Mouse (Mus musculus) stomach, postnatal 0 days (tissue): ENCODE data around the gene Klhl11. TPM values are rescaled to one million over a fixed set of nuclear protein-coding genes. Genes with fewer than 3 reads are reported as not detected.

Source experiments
- ATAC-seq: fragments of 200-750 bp; cut with Nextera tagmentation; 2 replicates; pipeline ENCODE4 v1.8.0; 2017; ENCODE audit not compliant: low FRiP score, low TSS enrichment
- DNase-seq: peaks from one replicate; pipeline ENCODE4 v3.0.0-alpha.2; 2016; ENCODE audit warnings: low spot score
- H3K27ac ChIP-seq: fragments of 300-500 bp; sonication (generic); replicated peaks from 2 replicates; pipeline ENCODE4 v1.5.1; 2014; ENCODE audit warnings: mild to moderate bottlenecking, control low read depth
- H3K27me3 ChIP-seq: fragments of 300-500 bp; sonication (generic); 2 replicates; pipeline ENCODE4 v1.6.1; 2014; ENCODE audit warnings: low read length; ENCODE audit not compliant: control insufficient read depth, insufficient read depth
- H3K36me3 ChIP-seq: fragments of 300-500 bp; sonication (generic); 2 replicates; pipeline ENCODE4 v1.6.1; 2014; ENCODE audit warnings: low read length, mixed read lengths; ENCODE audit not compliant: control insufficient read depth, insufficient read depth
- H3K4me1 ChIP-seq: fragments of 300-500 bp; sonication (generic); replicated peaks from 2 replicates; pipeline ENCODE4 v1.6.1; 2014; ENCODE audit warnings: antibody characterized with exemption; ENCODE audit not compliant: control insufficient read depth, insufficient read depth
- H3K4me2 ChIP-seq: fragments of 300-500 bp; sonication (generic); replicated peaks from 2 replicates; pipeline ENCODE4 v1.6.1; 2014; ENCODE audit warnings: low read depth, mild to moderate bottlenecking, control low read depth, moderate library complexity
- H3K4me3 ChIP-seq: fragments of 300-500 bp; sonication (generic); 2 replicates; pipeline ENCODE4 v1.5.1; 2014; ENCODE audit warnings: low read depth, low read length, control low read depth
- H3K9ac ChIP-seq: fragments of 300-500 bp; sonication (generic); 2 replicates; pipeline ENCODE4 v1.6.1; 2014; ENCODE audit warnings: mild to moderate bottlenecking, low read length, control low read depth, mixed read lengths
- H3K9me3 ChIP-seq: fragments of 300-500 bp; sonication (generic); 2 replicates; pipeline ENCODE4 v1.6.1; 2016; ENCODE audit warnings: low read length; ENCODE audit not compliant: control insufficient read depth
- CTCF ChIP-seq: IDR thresholded peaks from 2 replicates; pipeline ENCODE4 v1.5.1; 2016; ENCODE audit warnings: antibody characterized with exemption, low read depth, mild to moderate bottlenecking, moderate library complexity
- EP300 ChIP-seq: optimal IDR thresholded peaks from 2 replicates; pipeline ENCODE3; 2016; ENCODE audit warnings: antibody characterized with exemption
- WGBS: fragments of 180-500 bp; shearing (Covaris S2); extraction: QIAGEN DNeasy Blood & Tissue Kit; methylation state at CpG from one replicate; pipeline ENCODE4 v1.1.7; 2014; 5-methylcytosine and 5-hydroxymethylcytosine counted together
- polyA plus RNA-seq: library from polyadenylated mRNA; unstranded; fragments of >200 nt; fragmentation: Nextera tagmentation; extraction: Ambion mirVana; gene quantifications from 2 replicates; pipeline ENCODE4 v1.2.1, GENCODE M21; 2015

The Klhl11 gene
- polyA plus RNA-seq, 1 experiment from 2014 or later, result 3.3 TPM

DNA sequence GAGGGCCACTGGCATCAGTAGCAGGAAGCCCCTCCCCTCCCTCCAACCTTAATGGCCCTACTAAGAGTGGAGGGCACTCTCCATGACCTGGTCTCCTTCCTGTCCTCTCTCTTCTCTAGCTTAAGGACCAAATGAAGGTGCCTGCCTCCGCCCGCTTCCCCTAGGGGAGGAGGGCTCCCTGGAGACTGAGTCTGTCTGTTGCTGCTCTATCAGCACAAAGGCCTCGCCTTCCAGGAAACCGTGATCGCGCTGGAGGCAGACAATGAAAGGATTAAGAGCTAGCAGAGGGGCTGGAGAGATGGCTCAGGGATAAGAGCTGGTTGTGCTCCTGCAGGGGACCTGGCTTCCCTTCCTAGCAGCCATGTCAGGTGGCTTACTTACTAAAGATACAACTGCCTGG is 28.8 kb upstream of the Klhl11 start:
- ATAC-seq (no peak), DNase-seq (no peak)
- H3K27me3 ChIP-seq, result no peaks in the 10 kb centered on the region
- H3K4me1 ChIP-seq, result no peaks in the 10 kb centered on the region
- no peak overlapping the region for H3K27ac ChIP-seq
- no peaks in the 10 kb centered on the region for H3K9me3 ChIP-seq
- WGBS, result 49% methylated on average over 6 of the region's 6 CpGs
- TF ChIP-seq EP300 (no peak), CTCF (no peak)
- H3K4me2 ChIP-seq, result no peak overlapping the region
- H3K4me3 ChIP-seq, result no peak overlapping the region
- H3K9ac ChIP-seq, result no peak overlapping the region
- peaks cover 47% of the 10 kb centered on the region for H3K36me3 ChIP-seq

DNA sequence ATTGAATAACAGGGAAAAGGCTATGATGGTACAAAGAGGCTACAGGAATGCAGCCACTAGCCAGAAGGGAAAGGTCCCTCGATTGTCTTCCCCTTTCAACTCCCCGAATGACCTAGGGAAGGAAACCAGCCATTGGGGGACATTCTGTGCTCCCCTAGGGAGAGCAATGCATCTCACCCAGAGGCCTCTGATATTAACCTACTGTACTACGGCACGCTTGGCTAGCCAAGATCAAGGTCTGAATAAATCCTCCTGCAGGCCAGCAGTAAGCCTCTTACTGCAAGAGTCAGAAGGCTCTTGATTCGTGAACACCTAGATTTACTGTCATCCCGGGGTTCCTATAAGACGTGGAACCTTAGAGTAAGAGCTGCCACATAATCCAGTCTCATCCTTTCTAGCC is 28.1 kb upstream of the Klhl11 start:
- peaks cover 47% of the 10 kb centered on the region for H3K36me3 ChIP-seq
- ATAC-seq (no peak), DNase-seq (no peak)
- H3K27ac ChIP-seq, result no peak overlapping the region
- no peaks in the 10 kb centered on the region for H3K27me3 ChIP-seq
- H3K4me1 ChIP-seq, result no peaks in the 10 kb centered on the region
- no peak overlapping the region for H3K4me2 ChIP-seq
- no peak overlapping the region; the same call in 1 of the 2 replicates for H3K9ac ChIP-seq
- WGBS, result 87% methylated on average over 7 of the region's 7 CpGs
- no peak for TF ChIP-seq CTCF
- no peak for TF ChIP-seq EP300
- H3K4me3 ChIP-seq, result no peak overlapping the region
- H3K9me3 ChIP-seq, result no peaks in the 10 kb centered on the region

DNA sequence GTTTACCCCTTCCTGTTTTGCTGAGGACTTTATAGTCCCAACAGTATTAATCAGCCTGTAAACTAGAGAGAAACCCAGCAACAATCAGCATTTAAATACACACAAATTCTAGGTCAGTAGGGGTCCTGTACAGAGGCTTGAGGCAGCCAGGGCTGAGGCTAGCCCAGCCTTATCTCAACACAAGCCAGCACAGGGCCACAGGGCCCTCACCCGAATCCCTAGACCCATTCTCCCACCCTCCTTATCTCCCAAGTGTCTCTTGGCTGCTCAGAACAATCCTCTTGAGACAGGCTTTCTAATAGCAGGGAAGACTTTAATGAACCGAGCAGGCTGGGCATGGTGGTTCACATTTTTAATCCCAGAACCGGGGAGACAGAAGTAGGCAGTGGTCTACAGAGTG is 27.7 kb upstream of the Klhl11 start:
- Histone ChIP-seq H3K4me2 (no peak overlapping the region), H3K4me3 (no peak overlapping the region), H3K27ac (no peak overlapping the region), H3K27me3 (no peaks in the 10 kb centered on the region), H3K4me1 (no peaks in the 10 kb centered on the region), H3K9me3 (no peaks in the 10 kb centered on the region), H3K36me3 (peaks cover 44% of the 10 kb centered on the region), H3K9ac (no peak overlapping the region)
- DNase-seq (no peak), ATAC-seq (no peak)
- 81% methylated on average over 3 of the region's 3 CpGs for WGBS
- TF ChIP-seq EP300 (no peak), CTCF (no peak)

DNA sequence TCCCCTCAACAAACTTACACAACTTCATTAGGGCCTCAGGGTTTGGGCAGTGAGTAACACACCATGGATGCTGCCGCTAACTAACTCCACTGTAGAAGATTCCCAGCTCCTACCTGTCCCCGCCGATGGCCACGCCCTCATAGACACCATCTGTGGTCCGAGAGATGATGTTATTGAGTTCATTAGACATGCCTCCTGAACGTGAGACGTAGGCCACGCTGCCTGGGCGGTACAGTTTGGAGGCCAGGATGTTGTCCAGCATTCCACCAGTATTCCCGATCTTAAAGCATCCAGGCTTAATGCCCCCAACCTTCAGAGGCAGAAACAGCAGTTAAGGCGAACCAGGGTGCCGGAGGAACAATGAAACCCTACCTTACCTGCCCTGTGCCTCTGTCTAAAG is 21.2 kb upstream of the Klhl11 start:
- no peak overlapping the region for H3K4me2 ChIP-seq
- no peak overlapping the region for H3K9ac ChIP-seq
- H3K27ac ChIP-seq, result no peak overlapping the region
- TF ChIP-seq EP300 (no peak), CTCF (no peak)
- no peaks in the 10 kb centered on the region for H3K27me3 ChIP-seq
- no peaks in the 10 kb centered on the region for H3K9me3 ChIP-seq
- WGBS, result 90% methylated on average over 12 of the region's 12 CpGs
- H3K4me1 ChIP-seq, result no peaks in the 10 kb centered on the region
- no peak for DNase-seq
- H3K4me3 ChIP-seq, result no peak overlapping the region
- ATAC-seq, result no peak
- H3K36me3 ChIP-seq, result peaks cover 37% of the 10 kb centered on the region

DNA sequence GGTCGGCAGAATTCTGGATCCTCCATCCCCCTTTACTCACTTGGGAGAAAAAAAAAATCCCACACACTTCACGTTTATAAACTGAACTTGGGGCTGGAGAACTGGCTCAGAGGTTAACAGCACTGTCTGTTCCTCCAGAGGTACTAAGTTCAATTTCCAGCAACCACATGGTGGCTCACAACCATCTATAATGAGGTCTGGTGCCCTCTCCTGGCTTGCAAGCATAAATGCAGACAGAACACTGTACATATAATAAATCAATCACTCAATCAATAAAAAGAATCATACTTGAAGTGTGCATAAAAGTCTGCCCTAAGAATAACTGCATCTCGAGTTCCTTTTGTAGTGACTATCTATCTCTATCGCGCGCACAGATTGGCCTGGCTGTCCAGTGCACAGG is 18.4 kb upstream of the Klhl11 start:
- 90% methylated on average over 6 of the region's 6 CpGs for WGBS
- Histone ChIP-seq H3K36me3 (peaks cover 22% of the 10 kb centered on the region), H3K27ac (no peak overlapping the region), H3K4me2 (no peak overlapping the region), H3K9me3 (no peaks in the 10 kb centered on the region), H3K9ac (no peak overlapping the region), H3K4me3 (no peak overlapping the region), H3K27me3 (no peaks in the 10 kb centered on the region), H3K4me1 (no peaks in the 10 kb centered on the region)
- DNase-seq, result no peak
- no peak for ATAC-seq
- TF ChIP-seq CTCF, result peak; percentile 65
- TF ChIP-seq EP300, result no peak

DNA sequence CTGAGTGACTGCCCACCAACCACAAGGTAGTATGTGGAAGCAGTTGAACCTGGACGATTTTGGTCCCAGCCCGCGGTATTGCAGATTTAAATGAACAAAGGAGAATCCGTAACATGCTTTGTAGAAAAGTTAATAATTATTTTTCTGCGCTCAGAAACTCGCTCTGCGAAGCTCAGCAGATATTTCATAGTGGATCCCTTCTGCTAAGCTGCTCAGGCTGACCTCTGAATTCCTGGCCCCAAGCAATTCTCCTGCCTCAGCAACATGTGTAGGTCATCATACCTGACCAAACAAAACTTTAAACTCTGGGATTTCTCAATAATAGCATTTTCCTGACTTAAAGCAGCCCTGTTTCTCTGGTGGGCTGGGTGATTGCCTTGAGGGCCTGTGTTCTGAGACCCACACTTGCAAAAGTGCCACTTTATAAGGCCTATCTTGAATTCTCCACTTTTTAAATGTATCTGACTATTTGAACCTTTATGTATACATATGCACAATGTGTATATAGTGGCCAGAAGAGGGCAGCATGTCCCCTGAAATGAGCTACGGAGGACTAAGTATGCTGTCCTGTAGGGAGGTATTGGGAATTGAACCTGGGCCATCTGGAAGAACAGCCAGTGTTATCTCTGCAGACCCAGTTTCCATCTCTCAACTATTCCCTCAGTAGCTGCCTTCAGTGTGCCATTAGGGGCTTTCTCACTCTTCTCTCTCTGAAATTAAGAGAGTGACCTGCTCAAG is 13.4 kb upstream of the Klhl11 start:
- H3K36me3 ChIP-seq, result peaks cover 34% of the 10 kb centered on the region
- 79% methylated on average over 8 of the region's 8 CpGs for WGBS
- no peak for TF ChIP-seq EP300
- peak; percentile 81 for TF ChIP-seq CTCF

More for the DNA sequence above, 13.4 kb upstream of the Klhl11 start:
- no peaks in the 10 kb centered on the region for H3K27me3 ChIP-seq
- H3K9ac ChIP-seq, result no peak overlapping the region
- ATAC-seq (peak; percentile 47; the same call in 1 of the 2 replicates), DNase-seq (peak; percentile 25)
- H3K4me3 ChIP-seq, result no peak overlapping the region
- no peak overlapping the region for H3K4me2 ChIP-seq
- H3K9me3 ChIP-seq, result no peaks in the 10 kb centered on the region
- no peaks in the 10 kb centered on the region for H3K4me1 ChIP-seq
- H3K27ac ChIP-seq, result no peak overlapping the region
